Mouse (Mus musculus) adrenal gland, adult 2 months (tissue): ENCODE results near the gene Sardh. TPM values are rescaled to one million over a fixed set of nuclear protein-coding genes. Genes with fewer than 3 reads are reported as not detected.

Experiments
- DNase-seq: peaks from one replicate; pipeline ENCODE4 v3.0.0; 2021
- long read RNA-seq: library from polyadenylated mRNA; stranded (forward); transcript quantifications from one replicate; pipeline ENCODE4 v2.0.0, GENCODE M21; 2021
- polyA plus RNA-seq: library from polyadenylated mRNA; depleted of rRNA; stranded (reverse); fragments of >200 nt; gene quantifications from 2 replicates; pipeline ENCODE4 v1.2.3, GENCODE M21; 2012; rRNA removed
- total RNA-seq, 2 experiments: library from RNA; stranded (reverse); gene quantifications; 2 replicates each; pipeline ENCODE4 v1.2.3; 2021

Sardh gene
- 1 to 10 TPM; 8.3 to 9.9 TPM for total RNA-seq
- polyA plus RNA-seq, result 16.8 and 21.3 TPM in 2 replicates
- long read RNA-seq, full-length matches to known transcripts, result 7 of 8 reads
- long read RNA-seq, partial matches to known transcripts, result 0 of 8 reads
- long read RNA-seq, other reads (novel, unspliced or antisense), result 1 of 8 reads

- DNase-seq, result peak; percentile 33
These were observed at the start of gene Sardh for GRCm38 (mm10) chr2:27248211-27248610. Gene Sardh (minus strand): TSS chr2:27248337.

- no peak for DNase-seq
These were observed 48.7 kb upstream of the Sardh start for GRCm38 (mm10) chr2:27296656-27297406.

GRCm38 (mm10) chr2:27294777-27295176 is 46.6 kb upstream of the Sardh start:
- no peak for DNase-seq

- peak; percentile 83 for DNase-seq
These were observed 40.9 kb upstream of the Sardh start for GRCm38 (mm10) chr2:27289019-27289418.

GRCm38 (mm10) chr2:27286971-27287710 is 39.0 kb upstream of the Sardh start:
- peak; percentile 75 for DNase-seq

- DNase-seq, result no peak
These were observed 36.3 kb upstream of the Sardh start for GRCm38 (mm10) chr2:27284441-27284840.

- no peak for DNase-seq
These were observed 33.6 kb upstream of the Sardh start for GRCm38 (mm10) chr2:27281771-27282170.

- DNase-seq, result peak; percentile 73
These were observed 32.9 kb upstream of the Sardh start for GRCm38 (mm10) chr2:27280920-27281611.

GRCm38 (mm10) chr2:27278859-27279258 is 30.7 kb upstream of the Sardh start:
- DNase-seq, result no peak

- no peak for DNase-seq
These were observed 20.2 kb upstream of the Sardh start for GRCm38 (mm10) chr2:27268325-27268724.

- no peak for DNase-seq
These were observed 17.7 kb upstream of the Sardh start for GRCm38 (mm10) chr2:27265819-27266218.

GRCm38 (mm10) chr2:27262984-27263383 is 14.8 kb upstream of the Sardh start:
- peak; percentile 36 for DNase-seq

GRCm38 (mm10) chr2:27251434-27251833 is 3.3 kb upstream of the Sardh start:
- no peak for DNase-seq

- no peak for DNase-seq
These were observed 662 bp downstream of the Sardh start for GRCm38 (mm10) chr2:27247487-27247863.

- peak; percentile 93 for DNase-seq
These were observed 1.2 kb downstream of the Sardh start for GRCm38 (mm10) chr2:27246712-27247486.

- no peak for DNase-seq
These were observed 2.2 kb downstream of the Sardh start for GRCm38 (mm10) chr2:27245947-27246346.

GRCm38 (mm10) chr2:27237342-27237741 is 10.8 kb downstream of the Sardh start:
- DNase-seq, result peak; percentile 70

GRCm38 (mm10) chr2:27235729-27236128 is 12.4 kb downstream of the Sardh start:
- DNase-seq, result peak; percentile 55

- peak; percentile 46 for DNase-seq
These were observed 15.8 kb downstream of the Sardh start for GRCm38 (mm10) chr2:27232376-27232775.

- DNase-seq, result peak; percentile 46
These were observed 18.5 kb downstream of the Sardh start for GRCm38 (mm10) chr2:27229481-27230105.

- no peak for DNase-seq
These were observed 19.2 kb downstream of the Sardh start for GRCm38 (mm10) chr2:27228809-27229480.
